Mouse (Mus musculus) megakaryocyte-erythroid progenitor cell, adult 5-6 weeks (primary cell): Measurements from ENCODE around the gene Zfpm1. TPM values are rescaled to one million over a fixed set of nuclear protein-coding genes. Genes with fewer than 3 reads are reported as not detected.

ENCODE experiments used
- ATAC-seq: replicated peaks from 2 replicates; pipeline ENCODE4 v1.8.0; 2016; ENCODE audit warnings: mild to moderate bottlenecking, inconsistent platforms; ENCODE audit not compliant: severe bottlenecking, poor library complexity, low FRiP score, low TSS enrichment
- total RNA-seq, 2 experiments: library from RNA; stranded (forward) in 1 of 2; stranded (reverse) in 1 of 2; fragments of 200-1000, 215-1000 nt in 1 of 2; fragments of >200 nt in 1 of 2; fragmentation: Nextera tagmentation in 1 of 2; gene quantifications; 2 replicates each; pipeline ENCODE4 v1.2.3; 2014 to 2017

The Zfpm1 gene
- total RNA-seq, 2 experiments from 2014 or later = 102 to 188 TPM

GRCm38 (mm10) chr8:122273152-122273551 lies 8.8 kb upstream of the Zfpm1 start:
- peak; percentile 64 for ATAC-seq

DNA sequence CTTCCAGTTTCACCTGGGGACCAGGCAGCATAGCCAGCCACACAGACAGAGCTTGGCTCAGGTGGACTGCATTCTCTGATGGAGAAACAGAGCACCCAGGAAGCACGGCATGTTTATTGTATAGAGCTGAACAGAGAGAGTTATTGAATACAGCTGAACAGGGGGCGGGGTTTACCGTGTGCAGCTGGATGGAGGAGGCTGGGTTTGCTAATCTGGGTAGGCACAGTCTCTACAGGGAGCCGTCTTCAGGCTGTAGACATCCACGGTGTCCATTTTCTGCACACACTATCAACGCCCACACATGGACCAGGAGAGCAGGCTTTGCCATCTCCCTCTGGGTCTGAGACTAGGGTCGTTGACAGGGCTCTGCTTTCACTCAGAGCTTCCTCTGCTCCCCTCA lies 8.1 kb upstream of the Zfpm1 start:
- ATAC-seq = peak; percentile 71

DNA sequence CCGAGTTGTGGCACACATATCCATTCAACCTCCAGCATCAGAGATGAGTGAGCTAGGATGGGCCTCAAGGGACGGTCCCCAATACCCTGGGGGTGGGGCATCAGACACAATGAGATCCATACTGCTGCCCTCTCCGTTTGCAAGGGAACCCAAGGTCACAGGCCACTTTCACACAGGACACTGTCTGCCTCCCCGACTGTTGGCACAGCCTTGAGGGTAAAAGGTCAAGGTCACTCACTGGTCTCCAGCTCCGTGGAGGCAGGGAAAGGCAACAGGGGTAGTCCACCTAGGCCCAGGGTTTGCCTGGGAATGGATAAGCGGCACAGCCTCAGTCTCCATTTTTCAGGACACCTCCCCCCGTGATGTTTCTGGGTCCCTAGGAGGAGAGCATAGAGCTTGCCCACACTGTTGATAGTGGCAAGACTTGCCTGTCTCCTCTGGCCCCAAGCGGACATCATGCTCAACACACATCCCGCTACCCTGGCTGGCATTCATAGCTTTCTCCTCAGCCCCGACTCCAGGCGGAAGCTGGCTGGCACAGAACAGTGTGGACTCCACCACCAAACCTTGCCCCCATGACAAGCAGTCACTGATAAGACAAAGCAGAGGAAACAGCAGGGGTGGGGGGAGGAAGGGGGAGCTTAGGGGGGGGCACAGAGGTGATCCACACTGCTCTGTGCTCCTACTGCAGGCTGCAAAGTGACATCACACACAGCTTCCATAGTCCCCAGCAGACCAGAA lies 7.1 kb upstream of the Zfpm1 start:
- no peak for ATAC-seq

- no peak for ATAC-seq
These were observed 5.6 kb upstream of the Zfpm1 start for GRCm38 (mm10) chr8:122276308-122276707.

- ATAC-seq = no peak
These were observed 4.5 kb upstream of the Zfpm1 start for GRCm38 (mm10) chr8:122277204-122277995.

GRCm38 (mm10) chr8:122280156-122280555 lies 1.8 kb upstream of the Zfpm1 start:
- ATAC-seq = no peak

- ATAC-seq = peak; percentile 8; the same call in 1 of the 2 replicates
These were observed 1.2 kb upstream of the Zfpm1 start for GRCm38 (mm10) chr8:122280588-122281316.

GRCm38 (mm10) chr8:122281317-122282034 lies 465 bp upstream of the Zfpm1 start:
- peak; percentile 62 for ATAC-seq

GRCm38 (mm10) chr8:122282501-122283355 lies 787 bp downstream of the Zfpm1 start:
- no peak for ATAC-seq

DNA sequence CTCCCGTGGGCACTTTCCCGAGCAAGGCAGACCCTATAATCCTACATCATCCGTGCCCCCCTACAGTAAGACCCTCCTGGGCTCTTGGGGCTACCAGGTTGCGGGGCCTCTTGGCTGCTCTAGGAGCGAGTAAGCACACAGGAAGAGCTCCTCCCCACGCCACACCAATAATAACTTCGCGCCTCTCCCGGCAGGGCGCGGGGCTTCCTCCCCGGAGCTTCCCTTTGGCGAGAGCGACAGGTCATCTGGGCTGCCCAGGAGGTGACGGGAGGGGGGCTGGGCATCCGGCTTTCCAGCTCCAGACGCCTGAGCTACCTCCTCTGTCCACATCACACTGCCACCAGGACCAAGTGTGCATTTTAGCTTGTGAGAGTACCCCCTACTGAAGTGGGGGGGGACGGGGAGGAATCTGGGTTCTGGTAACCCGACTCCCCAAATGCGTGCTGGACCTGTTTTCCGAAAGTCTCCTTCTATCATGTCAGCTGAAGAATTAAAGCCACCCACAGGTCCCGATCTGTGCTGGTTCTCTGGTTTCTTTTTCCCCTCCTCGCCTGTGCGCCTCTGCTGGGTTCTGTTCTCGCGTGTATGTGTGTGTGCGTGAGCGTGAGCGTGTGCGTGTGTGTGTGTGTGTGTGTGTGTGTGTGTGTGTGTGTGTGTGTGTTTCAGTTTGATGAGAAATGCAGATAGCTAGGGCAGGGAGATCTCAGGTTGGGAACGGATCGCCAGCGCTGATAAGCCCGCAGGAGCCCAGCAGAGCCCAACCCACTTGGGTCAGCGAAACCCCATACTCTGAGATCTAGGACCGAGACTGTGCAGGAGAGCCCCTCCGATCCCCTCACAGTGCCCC lies 1.6 kb downstream of the Zfpm1 start:
- no peak for ATAC-seq

DNA sequence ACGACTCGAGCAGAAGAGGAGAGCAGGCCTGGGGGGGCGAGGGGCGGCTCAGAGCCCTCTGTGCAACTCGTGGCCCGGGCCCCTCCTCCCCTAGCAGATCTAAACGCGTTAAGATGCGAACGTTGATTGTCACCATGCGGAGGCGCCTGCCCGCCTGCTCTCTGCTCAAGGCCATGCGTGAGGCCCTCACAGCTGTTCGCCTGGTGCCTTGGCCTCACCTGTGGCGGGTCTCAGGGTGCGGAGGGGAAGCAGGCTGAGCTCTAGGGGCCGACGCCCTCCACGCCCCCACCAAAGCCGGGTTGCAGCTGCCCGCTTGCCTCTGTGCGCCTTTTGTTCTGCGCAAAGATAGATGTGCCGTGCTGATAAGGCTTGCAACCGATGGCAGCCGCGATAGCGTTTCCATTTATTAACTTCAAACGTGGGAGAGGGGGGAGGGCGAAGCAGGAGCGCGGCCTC lies 2.3 kb downstream of the Zfpm1 start:
- ATAC-seq = no peak

- ATAC-seq = peak; percentile 0; the same call in 1 of the 2 replicates
These were observed 2.8 kb downstream of the Zfpm1 start for GRCm38 (mm10) chr8:122284659-122285261.

DNA sequence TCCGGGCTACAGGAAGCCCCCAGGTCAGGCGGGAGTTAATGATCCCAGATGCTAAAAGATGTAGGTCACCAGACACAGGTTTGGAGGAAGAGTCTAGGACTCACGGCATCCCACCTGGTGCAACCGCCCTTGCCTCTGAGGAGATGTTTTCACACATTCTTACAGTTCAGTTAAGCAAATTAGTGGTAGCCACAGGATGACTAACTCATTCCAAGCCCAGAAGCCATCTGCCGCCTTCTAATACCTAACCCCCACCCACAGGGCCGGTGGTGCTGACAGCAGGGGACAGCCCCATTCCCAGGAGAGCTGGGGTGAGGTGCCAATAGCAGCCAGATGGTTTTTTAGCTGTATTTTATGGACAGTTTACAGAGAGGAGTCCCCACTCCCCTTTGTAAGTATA lies 3.8 kb downstream of the Zfpm1 start:
- no peak for ATAC-seq

DNA sequence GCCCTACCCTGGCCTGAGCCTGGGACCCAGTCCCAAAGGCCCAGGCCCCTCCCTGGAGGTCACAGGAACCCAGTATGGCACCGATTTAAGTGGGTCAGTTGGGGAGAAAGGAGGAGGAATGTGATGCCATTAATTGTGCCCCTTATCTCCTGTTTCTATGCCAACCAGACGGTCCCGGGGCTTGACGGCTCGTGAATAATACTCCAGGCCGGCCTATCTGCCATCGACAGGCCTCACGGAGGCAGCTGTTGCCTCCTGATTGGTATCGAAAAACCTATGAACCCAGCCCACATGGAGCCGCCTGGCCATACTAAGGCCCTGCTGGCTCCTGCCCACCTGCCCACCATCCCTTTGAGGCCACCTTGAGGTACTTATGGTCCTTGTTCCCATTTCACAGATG lies 5.0 kb downstream of the Zfpm1 start:
- peak; percentile 53 for ATAC-seq

GRCm38 (mm10) chr8:122287742-122288141 lies 5.8 kb downstream of the Zfpm1 start:
- ATAC-seq = no peak

GRCm38 (mm10) chr8:122288344-122288743 lies 6.4 kb downstream of the Zfpm1 start:
- ATAC-seq = no peak

DNA sequence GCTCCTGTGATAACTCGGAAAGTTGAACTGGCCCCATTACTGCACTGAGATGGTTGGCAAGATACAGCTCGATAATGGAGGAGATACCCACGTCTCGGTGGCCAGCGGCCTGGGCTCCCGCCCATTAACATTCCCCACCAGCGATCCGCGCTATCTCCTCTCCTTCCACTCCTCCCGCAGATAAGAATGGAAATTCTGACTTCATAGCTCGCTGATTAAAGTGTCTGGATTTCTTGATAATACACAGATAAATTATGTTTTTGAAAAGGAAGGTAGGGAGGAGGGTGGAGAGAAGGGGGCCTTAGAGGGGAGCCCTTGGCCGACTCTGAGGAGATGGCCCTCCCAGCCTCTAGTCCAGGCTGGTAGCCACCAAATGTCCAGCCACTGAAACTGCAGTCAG lies 9.1 kb downstream of the Zfpm1 start:
- no peak for ATAC-seq
